8 mouse cellular contexts compared by ENCODE assay signal in genomic region chr6:129532942-129533860, GRCm38 (mm10). TPM values are rescaled to one million over a fixed set of nuclear protein-coding genes. Genes with fewer than 3 reads are reported as not detected.
DNase-seq lines count a peak whose midpoint lies in the region; ATAC-seq lines count a peak whose summit lies in the region.

Gene Gabarapl1 (plus strand): TSS chr6:129533160.

- DNase-seq in adrenal gland, adult 18-20 months (ENCODE audit: low spot score in 2 of 2) = peak; percentile 86
- peak; percentile 86 for DNase-seq in embryo, embryonic 10.5 days (ENCODE audit: low spot score)
- DNase-seq in gastrocnemius, postnatal 14 days = peak; percentile 79
- peak; percentile 77 for DNase-seq in induced T-regulatory cell, adult 2 months (ENCODE audit: low read depth)
- DNase-seq in left cerebral cortex, adult 8-10 months (ENCODE audit: low spot score in 2 of 2) = peak; percentile 83 to 84
- DNase-seq in right cerebral cortex, postnatal 10 days (ENCODE audit: low spot score in 2 of 2) = peak; percentile 87 to 89
- DNase-seq in urinary bladder, postnatal 36 days (ENCODE audit: low spot score in 2 of 2) = peak; percentile 80 to 86

- intact Hi-C loops in gastrocnemius, postnatal 14 days (cut with DNase I; ENCODE audit: low total_unique reads) = no loop called here

- peak; percentile 76 for ATAC-seq in megakaryocyte, adult 5-6 weeks (ENCODE audit: poor library complexity, severe bottlenecking)

RNA-seq across cellular contexts. Expression of gene Gabarapl1, which starts in this region (rescaled TPM):
- 100 to 1,000 TPM; 283 to 313 TPM for total RNA-seq in adrenal gland, adult 18-20 months (2021)
- 10 to 100 TPM; 27.8 to 35.4 TPM for total RNA-seq in gastrocnemius, postnatal 14 days (2021)
- 100 to 1,000 TPM; 760 to 878 (median 821) TPM for total RNA-seq in left cerebral cortex, adult 8-10 months (2022)
- total RNA-seq in megakaryocyte, adult 5-6 weeks (2015) = 5.6 and 7.4 TPM in 2 replicates
- 17.6 and 20.7 TPM in 2 replicates for total RNA-seq in megakaryocyte, adult 5-6 weeks (2017)

Comparison
In these comparisons a context has a peak if more than half of its experiments do, and no peak if none do; other contexts are left out.
1. Peak in every context shown above with its lines: DNase-seq and ATAC-seq.
2. RNA of gene Gabarapl1 (total RNA-seq): 760 to 878 TPM in left cerebral cortex, adult 8-10 months and 283 to 313 TPM in adrenal gland, adult 18-20 months; 27.8 to 35.4 TPM in gastrocnemius, postnatal 14 days and 5.6 to 20.7 TPM in megakaryocyte, adult 5-6 weeks; every median in the first group is over 4 times any median in the second.